Comparison of ENCODE assay signal across 8 mouse cellular contexts in genomic region chr8:70631436-70631835, GRCm38 (mm10). TPM values are rescaled to one million over a fixed set of nuclear protein-coding genes. Genes with fewer than 3 reads are reported as not detected.
DNase-seq lines count a peak whose midpoint lies in the region; ATAC-seq and TF ChIP-seq lines count a peak whose summit lies in the region.

No protein-coding gene starts in this region.

- no peak for ATAC-seq in embryonic facial prominence, embryonic 14.5 days (ENCODE audit: low read depth)
- ATAC-seq in kidney, postnatal 0 days (replicated peaks; ENCODE audit: low FRiP score, low read depth) = no peak; the same call in 1 of the 2 replicates

- peak; percentile 96 for DNase-seq in heart, adult 11 months
- DNase-seq in heart, adult 9 months (ENCODE audit: low spot score in 2 of 2) = no peak
- DNase-seq in embryonic facial prominence, embryonic 14.5 days (ENCODE audit: low spot score) = peak; percentile 35
- DNase-seq in kidney, postnatal 0 days (ENCODE audit: low spot score) = peak; percentile 39
- DNase-seq in lung, postnatal 4 days = peak; percentile 69 to 77
- no peak for DNase-seq in right cerebral cortex, adult 2 months (ENCODE audit: low spot score in 2 of 2)
- no peak for DNase-seq in cerebellum, adult 9-10 months
- DNase-seq in right cerebral cortex, postnatal 25 days = no peak

- peaks cover 17% of the 10 kb centered on the region for H3K4me1 ChIP-seq in embryonic facial prominence, embryonic 14.5 days (ENCODE audit: control insufficient read depth, insufficient read depth, low read length)
- H3K4me1 ChIP-seq in kidney, postnatal 0 days (replicated peaks; ENCODE audit: insufficient read depth, low read length) = peaks cover 28% of the 10 kb centered on the region

- H3K27ac ChIP-seq in embryonic facial prominence, embryonic 14.5 days (replicated peaks; ENCODE audit: low read depth, low read length) = no peak overlapping the region
- H3K27ac ChIP-seq in kidney, postnatal 0 days = 0 out of 2 replicates have a peak overlapping the region, but pooled peaks have one; percentile 54

- H3K4me2 ChIP-seq in embryonic facial prominence, embryonic 14.5 days (ENCODE audit: low read depth, low read length) = 0 out of 2 replicates have a peak overlapping the region, but pooled peaks have one; percentile 82
- peak overlapping the region; percentile 68 for H3K4me2 ChIP-seq in kidney, postnatal 0 days (ENCODE audit: low read length)

- WGBS in embryonic facial prominence, embryonic 14.5 days = 15% methylated on average over 18 of the region's 24 CpGs
- WGBS in kidney, postnatal 0 days = 24% methylated on average over 24 of the region's 24 CpGs

- peaks cover 7% of the 10 kb centered on the region; the same call in 1 of the 2 replicates for H3K27me3 ChIP-seq in embryonic facial prominence, embryonic 14.5 days (replicated peaks; ENCODE audit: control insufficient read depth, insufficient read depth, low read length)
- no peaks in the 10 kb centered on the region for H3K27me3 ChIP-seq in kidney, postnatal 0 days (ENCODE audit: insufficient read depth, low read length)

- H3K4me3 ChIP-seq in embryonic facial prominence, embryonic 14.5 days (ENCODE audit: low read depth, low read length) = no peak overlapping the region
- 0 out of 2 replicates have a peak overlapping the region, but pooled peaks have one; percentile 14 for H3K4me3 ChIP-seq in kidney, postnatal 0 days (replicated peaks; ENCODE audit: low read depth, low read length)

- H3K36me3 ChIP-seq in embryonic facial prominence, embryonic 14.5 days (ENCODE audit: control insufficient read depth, insufficient read depth, low read length) = no peaks in the 10 kb centered on the region
- no peaks in the 10 kb centered on the region for H3K36me3 ChIP-seq in kidney, postnatal 0 days (ENCODE audit: insufficient read depth, low read length)

- TF ChIP-seq CTCF in kidney, postnatal 0 days (IDR thresholded peaks at IDR 0.05; ENCODE audit: low read depth) = no peak

- peak overlapping the region; percentile 30; the same call in 1 of the 2 replicates for H3K9ac ChIP-seq in embryonic facial prominence, embryonic 14.5 days (ENCODE audit: low read depth, low read length)
- no peak overlapping the region for H3K9ac ChIP-seq in kidney, postnatal 0 days (ENCODE audit: low read depth, low read length)

- H3K9me3 ChIP-seq in embryonic facial prominence, embryonic 14.5 days (ENCODE audit: control insufficient read depth, low read length) = no peaks in the 10 kb centered on the region
- H3K9me3 ChIP-seq in kidney, postnatal 0 days (replicated peaks; ENCODE audit: low read length) = no peaks in the 10 kb centered on the region

RNA-seq across cellular contexts. Expression of gene Gdf15, which starts 0.8 kb away (rescaled TPM):
- 0.28 and 0.29 TPM in 2 replicates for polyA plus RNA-seq in embryonic facial prominence, embryonic 14.5 days (2014; fragmentation: Nextera tagmentation; extraction: Ambion mirVana)
- 3.0 and 3.2 TPM in 2 replicates for polyA plus RNA-seq in kidney, postnatal 0 days (2015; fragmentation: Nextera tagmentation; extraction: Ambion mirVana)

RNA-seq across cellular contexts. Expression of gene Lrrc25, which starts 15.5 kb away (rescaled TPM):
- 1.8 and 2.3 TPM in 2 replicates for polyA plus RNA-seq in embryonic facial prominence, embryonic 14.5 days (2014; fragmentation: Nextera tagmentation; extraction: Ambion mirVana)
- polyA plus RNA-seq in kidney, postnatal 0 days (2015; fragmentation: Nextera tagmentation; extraction: Ambion mirVana) = 1.9 and 2.8 TPM in 2 replicates

RNA-seq across cellular contexts. Expression of gene Ssbp4, which starts 22.8 kb away (rescaled TPM):
- polyA plus RNA-seq in embryonic facial prominence, embryonic 14.5 days (2014; fragmentation: Nextera tagmentation; extraction: Ambion mirVana) = 120 and 132 TPM in 2 replicates
- polyA plus RNA-seq in kidney, postnatal 0 days (2015; fragmentation: Nextera tagmentation; extraction: Ambion mirVana) = 166 and 188 TPM in 2 replicates

RNA-seq across cellular contexts. Expression of gene Pgpep1, which starts 28.8 kb away (rescaled TPM):
- polyA plus RNA-seq in embryonic facial prominence, embryonic 14.5 days (2014; fragmentation: Nextera tagmentation; extraction: Ambion mirVana) = 59.8 and 62.7 TPM in 2 replicates
- 84.2 and 87.5 TPM in 2 replicates for polyA plus RNA-seq in kidney, postnatal 0 days (2015; fragmentation: Nextera tagmentation; extraction: Ambion mirVana)

RNA-seq across cellular contexts. Expression of gene Isyna1, which starts 37.3 kb away (rescaled TPM):
- polyA plus RNA-seq in embryonic facial prominence, embryonic 14.5 days (2014; fragmentation: Nextera tagmentation; extraction: Ambion mirVana) = 94.5 and 107 TPM in 2 replicates
- 166 and 169 TPM in 2 replicates for polyA plus RNA-seq in kidney, postnatal 0 days (2015; fragmentation: Nextera tagmentation; extraction: Ambion mirVana)

Comparison
In these comparisons a context has a peak if more than half of its experiments do, and no peak if none do; other contexts are left out.
1. DNase-seq: peak in heart, adult 11 months (single experiment), embryonic facial prominence, embryonic 14.5 days (single experiment), kidney, postnatal 0 days (single experiment) and lung, postnatal 4 days (2 of 2); none in heart, adult 9 months (0 of 2), right cerebral cortex, adult 2 months (0 of 2), cerebellum, adult 9-10 months (single experiment) and right cerebral cortex, postnatal 25 days (single experiment).